Mouse (Mus musculus) erythroblast, embryonic 14.5 days (primary cell): ENCODE results near the gene Ube3b. TPM values are rescaled to one million over a fixed set of nuclear protein-coding genes. Genes with fewer than 3 reads are reported as not detected.

ENCODE experiments used
- H3K27me3 ChIP-seq: 2 replicates; pipeline ENCODE4 v1.6.1; 2012; ENCODE audit warnings: inconsistent platforms; ENCODE audit not compliant: control insufficient read depth
- H3K36me3 ChIP-seq: 2 replicates; pipeline ENCODE4 v1.6.1; 2012; ENCODE audit warnings: mild to moderate bottlenecking, inconsistent platforms; ENCODE audit not compliant: control insufficient read depth
- H3K4me1 ChIP-seq: 2 replicates; pipeline ENCODE4 v1.6.1; 2012; ENCODE audit warnings: inconsistent platforms; ENCODE audit not compliant: control insufficient read depth
- H3K4me3 ChIP-seq: replicated peaks from 2 replicates; pipeline ENCODE3; 2012; ENCODE audit warnings: moderate library complexity, mild to moderate bottlenecking, inconsistent platforms
- H3K9me3 ChIP-seq: 2 replicates; pipeline ENCODE4 v1.6.1; 2012; ENCODE audit warnings: low read length, inconsistent platforms, mixed read lengths; ENCODE audit not compliant: control insufficient read depth
- GATA1 ChIP-seq: IDR thresholded peaks from 2 replicates; pipeline ENCODE4 v1.6.1; 2012; ENCODE audit warnings: low read length, inconsistent platforms, mixed read lengths
- TAL1 ChIP-seq: IDR thresholded peaks from 3 replicates; pipeline ENCODE4 v1.6.1; 2012; ENCODE audit warnings: low read length, inconsistent platforms, mixed read lengths
- polyA plus RNA-seq: library from polyadenylated mRNA; stranded (reverse); fragments of >175 nt; gene quantifications from 2 replicates; pipeline ENCODE4 v1.2.3, GENCODE M21; 2012

The Ube3b gene
- polyA plus RNA-seq, 1 experiment, result 5.6 TPM

GRCm38 (mm10) chr5:114464561-114464960, 84.2 kb downstream of the Ube3b start:
- Histone ChIP-seq H3K4me1 (peaks cover 2% of the 10 kb centered on the region; the same call in 1 of the 2 replicates), H3K9me3 (no peaks in the 10 kb centered on the region), H3K27me3 (no peaks in the 10 kb centered on the region), H3K36me3 (no peaks in the 10 kb centered on the region), H3K4me3 (no peak overlapping the region)
- TF ChIP-seq TAL1, result no peak
- TF ChIP-seq GATA1, result no peak

GRCm38 (mm10) chr5:114465641-114466040, 85.2 kb downstream of the Ube3b start:
- TF ChIP-seq TAL1 (no peak), GATA1 (no peak)
- no peaks in the 10 kb centered on the region for H3K27me3 ChIP-seq

GRCm38 (mm10) chr5:114467019-114467418, 86.6 kb downstream of the Ube3b start:
- Histone ChIP-seq H3K4me3 (no peak overlapping the region), H3K27me3 (no peaks in the 10 kb centered on the region)

More at GRCm38 (mm10) chr5:114465641-114466040, 85.2 kb downstream of the Ube3b start:
- Histone ChIP-seq H3K9me3 (no peaks in the 10 kb centered on the region), H3K36me3 (no peaks in the 10 kb centered on the region), H3K4me3 (no peak overlapping the region), H3K4me1 (peaks cover 2% of the 10 kb centered on the region; the same call in 1 of the 2 replicates)

GRCm38 (mm10) chr5:114467430-114467829, 87.0 kb downstream of the Ube3b start:
- H3K27me3 ChIP-seq, result no peaks in the 10 kb centered on the region
- H3K4me3 ChIP-seq, result no peak overlapping the region
- H3K9me3 ChIP-seq, result no peaks in the 10 kb centered on the region
- TF ChIP-seq TAL1 (no peak), GATA1 (no peak)
- H3K4me1 ChIP-seq, result peaks cover 2% of the 10 kb centered on the region; the same call in 1 of the 2 replicates
- no peaks in the 10 kb centered on the region for H3K36me3 ChIP-seq

More at GRCm38 (mm10) chr5:114467019-114467418, 86.6 kb downstream of the Ube3b start:
- Histone ChIP-seq H3K9me3 (no peaks in the 10 kb centered on the region), H3K4me1 (peaks cover 2% of the 10 kb centered on the region; the same call in 1 of the 2 replicates), H3K36me3 (no peaks in the 10 kb centered on the region)
- TF ChIP-seq GATA1, result no peak
- no peak for TF ChIP-seq TAL1

GRCm38 (mm10) chr5:114468007-114468406, 87.6 kb downstream of the Ube3b start:
- Histone ChIP-seq H3K4me3 (no peak overlapping the region), H3K4me1 (peaks cover 2% of the 10 kb centered on the region; the same call in 1 of the 2 replicates), H3K36me3 (no peaks in the 10 kb centered on the region), H3K9me3 (no peaks in the 10 kb centered on the region), H3K27me3 (no peaks in the 10 kb centered on the region)
- TF ChIP-seq GATA1 (no peak), TAL1 (no peak)

GRCm38 (mm10) chr5:114470359-114470758, 90.0 kb downstream of the Ube3b start:
- H3K4me1 ChIP-seq, result peaks cover 2% of the 10 kb centered on the region; the same call in 1 of the 2 replicates
- no peaks in the 10 kb centered on the region for H3K36me3 ChIP-seq
- no peaks in the 10 kb centered on the region for H3K27me3 ChIP-seq
- H3K9me3 ChIP-seq, result no peaks in the 10 kb centered on the region
- no peak overlapping the region for H3K4me3 ChIP-seq
- TF ChIP-seq GATA1 (no peak), TAL1 (no peak)

Other genes with a start within 250 kb of the Ube3b start
- gene Acacb, start 234.1 kb upstream of the Ube3b start, polyA plus RNA-seq, result under 0.01 and 0.01 TPM in 2 replicates
- not detected in 2 replicates for gene Foxn4, start 106.8 kb upstream of the Ube3b start, polyA plus RNA-seq
- gene Myo1h, start 91.4 kb upstream of the Ube3b start, polyA plus RNA-seq, result not detected in 2 replicates
- gene Kctd10, start 99 bp upstream of the Ube3b start, polyA plus RNA-seq, result 0.64 and 0.90 TPM in 2 replicates
- 0.30 and 0.35 TPM in 2 replicates for gene Mmab, start 63.5 kb downstream of the Ube3b start, polyA plus RNA-seq
- 1.7 and 2.0 TPM in 2 replicates for gene Mvk, start 63.7 kb downstream of the Ube3b start, polyA plus RNA-seq
- gene Fam222a, start 187.4 kb downstream of the Ube3b start, polyA plus RNA-seq, result 0.02 and 0.16 TPM in 2 replicates